Mouse (Mus musculus) limb, embryonic 13.5 days (tissue): ENCODE data around the gene Ripor2. TPM values are rescaled to one million over a fixed set of nuclear protein-coding genes. Genes with fewer than 3 reads are reported as not detected.

Experiments
- ATAC-seq: fragments of 200-750 bp; cut with Nextera tagmentation; 2 replicates; pipeline ENCODE4 v1.8.0; 2017; ENCODE audit warnings: low read depth, moderate number of reproducible peaks, moderate TSS enrichment; ENCODE audit not compliant: low FRiP score
- H3K27ac ChIP-seq: fragments of 300-500 bp; sonication (generic); 2 replicates; pipeline ENCODE4 v1.5.1; 2015; ENCODE audit warnings: inconsistent platforms, mild to moderate bottlenecking, moderate library complexity
- H3K27me3 ChIP-seq: fragments of 300-500 bp; sonication (generic); 2 replicates; pipeline ENCODE4 v1.6.1; 2015; ENCODE audit warnings: mild to moderate bottlenecking, inconsistent platforms
- H3K36me3 ChIP-seq: fragments of 300-500 bp; sonication (generic); 2 replicates; pipeline ENCODE4 v1.6.1; 2015; ENCODE audit warnings: inconsistent platforms, mild to moderate bottlenecking, moderate library complexity
- H3K4me1 ChIP-seq: fragments of 300-500 bp; sonication (generic); 2 replicates; pipeline ENCODE4 v1.6.1; 2015; ENCODE audit warnings: inconsistent platforms
- H3K4me2 ChIP-seq: fragments of 300-500 bp; sonication (generic); replicated peaks from 2 replicates; pipeline ENCODE4 v1.6.1; 2015; ENCODE audit warnings: inconsistent platforms, mild to moderate bottlenecking, moderate library complexity
- H3K4me3 ChIP-seq: fragments of 300-500 bp; sonication (generic); 2 replicates; pipeline ENCODE4 v1.5.1; 2015; ENCODE audit warnings: moderate library complexity, mild to moderate bottlenecking, inconsistent platforms
- H3K9ac ChIP-seq: fragments of 300-500 bp; sonication (generic); 2 replicates; pipeline ENCODE4 v1.6.1; 2015; ENCODE audit warnings: mild to moderate bottlenecking, inconsistent platforms
- H3K9me3 ChIP-seq: fragments of 300-500 bp; sonication (generic); 2 replicates; pipeline ENCODE4 v1.6.1; 2016; ENCODE audit warnings: inconsistent platforms
- WGBS: fragments of 180-500 bp; shearing (Covaris S2); methylation state at CpG from one replicate; pipeline ENCODE4 v1.1.7; 2015; 5-methylcytosine and 5-hydroxymethylcytosine counted together
- polyA plus RNA-seq: library from polyadenylated mRNA; unstranded; fragments of >200 nt; fragmentation: Nextera tagmentation; extraction: Ambion mirVana; gene quantifications from 2 replicates; pipeline ENCODE4 v1.2.1, GENCODE M21; 2015

Gene Ripor2
- polyA plus RNA-seq, 1 experiment from 2014 or later: 4.2 TPM

DNA sequence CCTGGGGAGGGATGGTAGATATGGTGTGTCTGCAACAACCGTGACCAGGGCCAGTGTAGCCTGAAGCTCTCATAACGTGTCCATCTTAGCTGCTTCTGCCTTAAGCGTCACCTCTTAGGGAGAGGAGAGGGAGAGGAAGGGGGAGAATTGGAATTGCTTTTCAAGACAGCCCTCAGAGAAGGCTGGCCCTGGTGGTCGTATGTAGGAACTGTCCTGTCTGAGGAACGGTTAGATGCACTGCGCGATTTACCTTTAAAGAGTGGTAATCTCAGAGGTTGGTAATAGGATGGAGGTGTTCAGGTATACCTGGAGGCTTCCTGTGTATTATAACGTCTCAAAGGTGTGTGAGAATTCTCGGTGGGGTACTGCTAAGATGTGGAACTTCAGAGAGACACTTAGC, 3.4 kb downstream of the Ripor2 start:
- Histone ChIP-seq H3K9ac (no peak overlapping the region), H3K27me3 (0 out of 2 replicates have a peak, but pooled peaks cover 4% of the 10 kb centered on the region), H3K4me1 (no peaks in the 10 kb centered on the region), H3K36me3 (no peaks in the 10 kb centered on the region), H3K4me2 (no peak overlapping the region), H3K9me3 (no peaks in the 10 kb centered on the region), H3K27ac (no peak overlapping the region), H3K4me3 (no peak overlapping the region)
- WGBS: 58% methylated on average over 9 of the region's 9 CpGs
- no peak for ATAC-seq

DNA sequence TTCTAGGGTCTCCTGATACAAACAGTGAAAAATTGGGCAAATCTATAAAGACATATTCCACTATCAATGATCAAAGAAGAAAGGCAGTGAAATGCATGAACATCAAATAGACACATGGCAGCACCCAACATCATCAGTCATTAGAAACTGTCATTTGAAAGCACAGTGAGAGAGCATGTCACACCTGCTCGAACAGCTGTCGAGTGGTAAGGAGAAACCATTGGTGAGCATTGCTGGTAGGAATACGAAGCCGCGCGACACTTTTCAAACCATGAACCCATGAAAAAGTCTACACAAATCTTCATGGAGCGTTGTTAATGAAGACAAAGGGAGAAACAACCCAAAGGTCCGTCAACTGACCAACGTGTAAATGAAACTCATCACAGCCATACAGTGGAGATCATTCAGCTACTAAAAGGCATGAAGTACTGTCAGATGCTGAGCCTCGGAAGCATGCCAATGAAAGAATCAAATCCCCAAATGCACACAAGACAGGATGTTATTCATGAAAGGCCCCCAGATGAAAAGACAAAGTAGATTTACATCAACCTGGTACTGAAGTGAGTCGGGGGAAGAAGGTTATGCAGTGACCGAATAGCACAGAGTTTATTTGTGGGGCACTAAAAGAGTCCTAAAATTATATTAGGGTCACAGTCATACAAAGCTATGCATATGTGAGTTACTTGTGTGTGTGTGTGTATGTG, 5.4 kb downstream of the Ripor2 start:
- Histone ChIP-seq H3K27ac (no peak overlapping the region), H3K36me3 (no peaks in the 10 kb centered on the region), H3K4me3 (no peak overlapping the region), H3K9ac (no peak overlapping the region), H3K4me2 (no peak overlapping the region), H3K27me3 (no peaks in the 10 kb centered on the region), H3K4me1 (no peaks in the 10 kb centered on the region), H3K9me3 (no peaks in the 10 kb centered on the region)
- WGBS: 91% methylated on average over 12 of the region's 12 CpGs
- ATAC-seq: no peak

DNA sequence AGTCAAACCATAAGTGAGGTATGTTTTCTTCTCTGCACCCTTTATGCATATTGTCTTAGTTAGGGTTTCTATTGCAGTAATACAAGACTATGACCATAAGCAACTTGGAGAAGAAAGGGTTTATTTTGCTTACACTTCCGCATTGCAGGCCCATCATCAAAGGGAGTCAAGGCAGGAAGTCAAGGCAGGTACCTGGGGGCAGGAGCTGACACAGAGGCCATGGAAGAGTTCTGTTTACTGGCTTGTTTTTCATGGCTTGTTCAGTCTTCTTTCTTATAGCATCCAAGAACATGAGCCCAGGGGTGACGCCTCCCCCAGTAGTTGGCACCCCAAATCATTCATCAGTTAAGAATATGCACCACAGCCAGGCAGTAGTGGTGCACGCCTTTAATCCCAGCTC, 6.6 kb downstream of the Ripor2 start:
- Histone ChIP-seq H3K27ac (no peak overlapping the region), H3K9ac (no peak overlapping the region), H3K9me3 (no peaks in the 10 kb centered on the region), H3K36me3 (no peaks in the 10 kb centered on the region), H3K27me3 (no peaks in the 10 kb centered on the region), H3K4me2 (no peak overlapping the region), H3K4me1 (no peaks in the 10 kb centered on the region), H3K4me3 (no peak overlapping the region)
- WGBS: 90% methylated on average over 3 of the region's 3 CpGs
- ATAC-seq: no peak

DNA sequence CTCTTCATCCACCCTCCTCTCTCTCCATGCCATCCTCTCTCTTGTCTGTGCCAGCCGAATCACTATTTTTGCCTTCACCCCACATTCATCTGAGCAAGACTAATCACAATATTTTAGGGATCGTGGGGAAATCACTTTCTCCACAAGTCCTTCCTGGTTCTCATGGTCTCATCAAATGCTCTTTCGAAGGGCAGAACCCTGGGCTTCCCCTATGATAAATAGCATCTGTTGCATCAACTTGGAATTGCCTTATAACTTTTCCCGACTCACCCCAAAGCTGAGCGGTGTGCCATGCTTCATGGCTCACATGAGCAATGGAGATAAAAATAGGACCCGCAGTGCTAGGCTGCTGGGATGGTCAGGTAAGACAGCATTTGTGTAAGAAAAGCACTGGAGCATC, 9.7 kb downstream of the Ripor2 start:
- Histone ChIP-seq H3K36me3 (no peaks in the 10 kb centered on the region), H3K4me3 (no peak overlapping the region), H3K4me1 (no peaks in the 10 kb centered on the region), H3K27ac (no peak overlapping the region), H3K9me3 (0 out of 2 replicates have a peak, but pooled peaks cover 3% of the 10 kb centered on the region), H3K27me3 (no peaks in the 10 kb centered on the region), H3K9ac (no peak overlapping the region), H3K4me2 (no peak overlapping the region)
- no peak for ATAC-seq
- WGBS: 92% methylated on average over 6 of the region's 6 CpGs

DNA sequence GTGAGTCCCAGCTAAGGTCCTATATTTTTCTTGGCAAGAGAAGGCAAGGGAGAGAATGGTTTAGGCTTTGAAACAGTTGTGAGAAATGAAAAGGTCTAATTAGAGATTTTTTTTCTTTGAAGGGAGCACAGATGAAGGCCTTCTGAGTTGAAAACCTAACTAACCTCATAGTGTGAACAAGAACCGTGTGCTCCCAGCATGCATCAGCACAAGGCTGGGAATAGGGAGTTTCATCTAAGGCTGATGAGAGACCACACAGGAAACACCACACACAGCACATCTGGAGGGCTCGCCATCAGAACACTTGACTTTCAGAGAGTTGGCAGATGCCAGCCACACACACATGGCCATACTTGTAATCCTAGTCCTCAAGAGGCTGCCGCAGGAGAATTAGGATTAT, 12.3 kb downstream of the Ripor2 start:
- Histone ChIP-seq H3K4me2 (no peak overlapping the region), H3K4me1 (no peaks in the 10 kb centered on the region), H3K9ac (no peak overlapping the region), H3K27ac (no peak overlapping the region), H3K27me3 (no peaks in the 10 kb centered on the region), H3K4me3 (no peak overlapping the region), H3K36me3 (no peaks in the 10 kb centered on the region), H3K9me3 (0 out of 2 replicates have a peak, but pooled peaks cover 3% of the 10 kb centered on the region)
- ATAC-seq: no peak
- WGBS: 66% methylated on average over 3 of the region's 3 CpGs

DNA sequence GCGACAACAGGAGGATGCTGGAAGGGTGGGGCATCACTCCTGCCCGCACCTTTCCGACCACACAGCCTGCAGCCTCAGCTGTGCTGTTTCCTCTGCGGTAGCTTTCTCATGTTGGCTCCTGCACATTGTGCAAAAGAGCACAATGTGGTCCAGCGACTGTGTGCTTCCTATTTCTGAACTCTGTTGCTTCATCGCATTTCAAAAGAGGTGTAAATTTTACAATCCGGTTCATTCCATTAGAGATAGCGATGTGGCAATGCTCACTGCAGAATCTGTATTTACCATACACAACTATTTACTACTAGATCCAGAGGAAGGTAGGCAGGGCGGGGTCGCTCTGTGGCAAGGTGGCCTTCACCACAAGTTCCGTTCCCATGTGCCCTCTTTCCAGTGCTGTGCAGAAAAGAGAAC, 17.6 kb downstream of the Ripor2 start:
- Histone ChIP-seq H3K9ac (no peak overlapping the region), H3K27me3 (no peaks in the 10 kb centered on the region), H3K27ac (no peak overlapping the region), H3K36me3 (no peaks in the 10 kb centered on the region), H3K4me1 (peaks cover 8% of the 10 kb centered on the region; the same call in 1 of the 2 replicates), H3K4me3 (no peak overlapping the region), H3K9me3 (0 out of 2 replicates have a peak, but pooled peaks cover 3% of the 10 kb centered on the region), H3K4me2 (no peak overlapping the region)
- ATAC-seq: no peak
- 82% methylated on average over 11 of the region's 11 CpGs for WGBS

DNA sequence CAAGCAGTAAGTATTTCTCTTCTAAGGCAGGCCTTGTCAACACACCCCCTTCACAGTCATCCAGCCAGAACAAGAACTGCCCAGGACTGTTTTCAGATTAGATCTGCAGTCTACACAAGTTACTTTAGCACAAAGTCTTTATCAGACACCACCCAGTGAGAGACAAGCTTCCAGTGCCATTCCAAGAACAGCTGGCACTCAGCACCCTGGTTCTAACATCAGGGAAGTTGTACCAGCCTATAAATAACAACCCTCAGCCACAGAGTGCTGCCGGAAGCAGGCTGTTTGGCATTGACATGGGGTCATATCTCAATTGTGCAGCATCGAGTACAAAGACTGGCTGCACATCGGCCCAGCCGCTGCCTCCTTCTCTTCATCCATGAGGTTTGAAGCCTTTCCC, 21.0 kb downstream of the Ripor2 start:
- Histone ChIP-seq H3K4me1 (peaks cover 19% of the 10 kb centered on the region), H3K27ac (no peak overlapping the region), H3K4me2 (no peak overlapping the region), H3K9ac (no peak overlapping the region), H3K4me3 (no peak overlapping the region), H3K36me3 (no peaks in the 10 kb centered on the region), H3K27me3 (no peaks in the 10 kb centered on the region), H3K9me3 (no peaks in the 10 kb centered on the region)
- WGBS: 19% methylated on average over 4 of the region's 4 CpGs
- ATAC-seq: no peak

DNA sequence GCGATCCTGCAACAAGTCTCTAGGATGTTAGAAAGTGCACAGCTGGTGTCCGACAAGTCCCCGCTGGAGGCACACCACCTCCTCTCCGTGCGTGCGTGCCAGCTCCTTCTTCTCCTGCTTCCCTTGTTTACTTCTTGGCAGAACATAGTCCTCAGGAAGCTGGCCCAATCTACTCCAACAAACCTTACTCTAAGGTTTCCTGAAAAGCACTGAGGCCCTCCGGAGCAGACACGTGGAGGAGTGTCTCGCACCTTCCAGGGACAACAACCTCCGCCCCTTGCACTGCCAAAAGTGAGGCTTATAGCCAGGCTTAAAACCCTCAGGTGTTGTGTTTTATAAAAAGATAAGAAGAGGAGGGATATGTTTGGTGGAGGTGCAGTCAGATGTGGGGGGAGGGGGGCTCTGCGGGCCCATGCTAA, 21.6 kb downstream of the Ripor2 start:
- no peak overlapping the region for H3K9ac ChIP-seq
- H3K36me3 ChIP-seq: no peaks in the 10 kb centered on the region
- H3K4me3 ChIP-seq: no peak overlapping the region
- H3K4me2 ChIP-seq: peak overlapping the region; percentile 31; the same call in 1 of the 2 replicates
- 0 out of 2 replicates have a peak, but pooled peaks have one; percentile 4 for ATAC-seq
- H3K9me3 ChIP-seq: no peaks in the 10 kb centered on the region
- whole genome bisulfite sequencing: 18% methylated on average over 11 of the region's 11 CpGs
- H3K4me1 ChIP-seq: peaks cover 19% of the 10 kb centered on the region
- no peaks in the 10 kb centered on the region for H3K27me3 ChIP-seq
- no peak overlapping the region for H3K27ac ChIP-seq

DNA sequence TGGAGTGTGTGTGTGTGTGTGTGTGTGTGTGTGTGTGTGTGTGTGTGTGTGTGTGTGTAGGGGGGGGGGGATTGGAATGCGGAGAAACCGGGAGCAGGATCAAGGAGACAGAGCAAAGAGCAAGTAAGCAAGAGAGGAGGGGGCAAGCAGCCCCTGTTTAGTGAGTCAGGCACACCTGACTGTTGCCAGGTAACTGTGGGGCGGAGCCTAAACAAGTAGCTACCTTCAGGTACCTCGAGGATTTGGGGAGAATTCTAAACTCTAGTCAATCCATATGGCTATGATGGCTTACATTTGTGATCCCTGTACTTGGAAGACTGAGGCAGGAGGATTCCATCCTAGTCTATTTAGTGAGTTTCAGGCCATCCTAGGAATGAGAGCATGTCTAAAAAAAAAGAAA, 22.1 kb downstream of the Ripor2 start:
- no peaks in the 10 kb centered on the region for H3K27me3 ChIP-seq
- no peak for ATAC-seq
- 29% methylated on average over 2 of the region's 4 CpGs for WGBS
- H3K36me3 ChIP-seq: no peaks in the 10 kb centered on the region
- H3K4me1 ChIP-seq: peaks cover 19% of the 10 kb centered on the region
- H3K27ac ChIP-seq: no peak overlapping the region
- peak overlapping the region; percentile 31; the same call in 1 of the 2 replicates for H3K4me2 ChIP-seq
- no peaks in the 10 kb centered on the region for H3K9me3 ChIP-seq
- no peak overlapping the region for H3K9ac ChIP-seq
- no peak overlapping the region for H3K4me3 ChIP-seq

DNA sequence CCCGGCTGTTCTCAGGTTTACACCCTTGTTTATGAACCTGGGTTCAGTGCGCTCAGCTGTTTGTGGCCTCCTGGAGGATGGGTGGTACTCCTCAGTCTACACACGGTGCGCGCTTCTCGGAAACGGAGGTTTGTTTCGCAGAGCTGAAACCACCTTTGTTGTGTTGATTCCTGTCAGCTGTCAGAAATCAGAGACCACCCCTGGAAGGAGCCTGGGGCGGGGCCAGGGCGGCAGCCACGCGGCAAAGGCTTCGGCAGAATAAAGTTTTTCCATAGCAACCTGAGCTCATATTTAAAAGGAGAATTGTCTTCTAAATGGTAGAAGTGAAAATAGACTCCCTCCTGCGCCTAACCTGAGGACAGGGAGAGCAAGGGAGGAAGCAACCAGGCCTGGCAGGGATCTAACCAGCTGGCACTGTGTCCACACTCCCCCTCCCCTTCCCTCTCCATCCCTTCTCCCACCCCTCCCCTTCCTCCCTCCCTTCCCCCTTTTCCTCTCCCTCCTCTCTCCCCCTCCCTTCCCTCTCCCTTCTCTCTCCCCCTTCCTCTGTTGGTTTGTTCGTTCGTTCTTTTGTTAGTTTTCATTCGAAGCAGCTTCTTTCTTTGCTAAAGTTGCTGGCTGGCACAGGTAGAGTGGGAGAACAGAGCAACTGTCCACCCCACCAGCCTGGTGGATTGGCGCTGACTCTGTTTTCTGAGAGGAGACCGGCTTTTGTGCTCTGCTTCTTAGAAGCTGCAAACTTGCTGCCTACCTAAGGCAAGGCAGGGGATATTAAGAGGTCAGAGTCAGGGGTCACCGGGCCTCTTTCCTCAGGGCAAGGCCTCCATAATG, 23.0 kb downstream of the Ripor2 start:
- no peak for ATAC-seq
- H3K9me3 ChIP-seq: no peaks in the 10 kb centered on the region
- no peaks in the 10 kb centered on the region for H3K27me3 ChIP-seq
- peak overlapping the region; percentile 32 for H3K4me3 ChIP-seq
- peak overlapping the region; percentile 45 for H3K9ac ChIP-seq
- WGBS: 3% methylated on average over 19 of the region's 20 CpGs
- H3K4me2 ChIP-seq: peak overlapping the region; percentile 65
- H3K36me3 ChIP-seq: no peaks in the 10 kb centered on the region
- H3K27ac ChIP-seq: no peak overlapping the region
- peaks cover 19% of the 10 kb centered on the region for H3K4me1 ChIP-seq

DNA sequence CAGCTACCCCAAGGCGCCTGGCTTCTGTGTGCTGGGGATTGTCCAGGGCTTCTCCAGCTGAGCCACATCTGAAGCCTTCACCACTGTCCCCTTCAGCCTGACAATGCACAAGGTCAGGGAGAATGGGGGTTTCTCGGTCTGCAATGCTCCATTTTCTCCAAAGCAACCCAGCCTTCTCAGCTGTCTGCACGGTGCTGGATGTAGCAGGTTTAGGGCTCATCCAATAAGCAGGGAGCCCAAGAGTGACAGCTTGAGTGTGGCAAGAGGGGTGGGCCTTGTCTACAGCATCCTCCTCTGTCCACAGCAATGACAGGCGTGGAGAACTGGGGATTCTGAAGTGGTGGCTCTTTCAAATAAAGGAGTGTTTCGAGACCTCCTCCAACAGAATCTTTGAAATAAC, 23.8 kb downstream of the Ripor2 start:
- ATAC-seq: no peak
- Histone ChIP-seq H3K27ac (no peak overlapping the region), H3K4me2 (0 out of 2 replicates have a peak overlapping the region, but pooled peaks have one; percentile 65), H3K4me3 (no peak overlapping the region), H3K27me3 (no peaks in the 10 kb centered on the region), H3K9ac (no peak overlapping the region), H3K36me3 (no peaks in the 10 kb centered on the region), H3K4me1 (peaks cover 19% of the 10 kb centered on the region), H3K9me3 (no peaks in the 10 kb centered on the region)
- WGBS: 69% methylated on average over 5 of the region's 5 CpGs

DNA sequence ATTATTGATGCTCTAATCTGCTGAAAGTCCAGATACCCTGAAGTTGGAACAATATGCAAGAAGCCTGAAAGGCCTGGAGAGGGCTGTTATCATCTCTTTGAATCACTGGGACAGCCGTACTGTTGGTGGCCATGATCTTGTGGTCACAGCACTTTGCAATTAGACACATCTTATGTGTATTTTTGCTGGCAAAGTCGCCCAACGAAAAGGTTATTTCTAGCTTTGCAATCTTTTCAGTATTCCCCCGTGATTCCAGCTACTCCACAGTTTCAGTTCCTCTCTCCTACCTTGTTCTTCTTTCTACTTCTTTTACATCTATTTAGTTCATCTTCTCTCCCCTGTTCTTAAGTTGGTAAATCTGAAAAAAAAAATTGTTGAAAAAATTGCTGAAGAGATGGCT, 26.0 kb downstream of the Ripor2 start:
- no peaks in the 10 kb centered on the region for H3K27me3 ChIP-seq
- 90% methylated on average over 4 of the region's 4 CpGs for WGBS
- no peak overlapping the region for H3K4me3 ChIP-seq
- H3K4me2 ChIP-seq: no peak overlapping the region
- H3K27ac ChIP-seq: no peak overlapping the region
- no peaks in the 10 kb centered on the region for H3K36me3 ChIP-seq
- H3K9ac ChIP-seq: no peak overlapping the region
- no peaks in the 10 kb centered on the region for H3K9me3 ChIP-seq
- H3K4me1 ChIP-seq: peaks cover 20% of the 10 kb centered on the region
- ATAC-seq: no peak
